Mouse (Mus musculus) skeletal muscle tissue, adult 2 months (tissue): ENCODE results near the gene Nlrp2.

Source experiments
- DNase-seq: peaks from one replicate; pipeline ENCODE4 v3.0.0-alpha.2; 2012; ENCODE audit warnings: low read depth, low spot score

Nlrp2 gene

DNA sequence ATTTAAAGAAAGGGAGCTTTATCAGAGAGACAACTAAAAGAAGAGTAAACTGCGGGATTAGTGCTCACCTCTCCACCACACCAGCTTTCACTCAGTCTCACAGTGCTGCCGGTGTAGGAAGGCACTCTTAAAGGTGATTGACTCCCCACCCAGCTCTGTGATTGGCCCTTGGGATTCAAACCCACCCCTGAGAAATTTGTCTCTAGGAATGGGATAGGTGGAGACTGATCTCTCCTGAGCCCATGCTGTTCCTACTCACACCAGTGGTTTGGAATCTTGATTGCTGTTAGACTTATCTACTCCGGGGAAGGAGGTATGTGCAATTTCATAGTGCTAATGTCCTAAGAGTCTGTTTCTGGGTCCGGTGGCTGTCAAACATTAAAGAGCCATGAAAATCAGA is at the start of gene Nlrp2:
TSS of gene Nlrp2 (minus strand) at position 101 of the 400 bp plus-strand sequence.
- DNase-seq = no peak

DNA sequence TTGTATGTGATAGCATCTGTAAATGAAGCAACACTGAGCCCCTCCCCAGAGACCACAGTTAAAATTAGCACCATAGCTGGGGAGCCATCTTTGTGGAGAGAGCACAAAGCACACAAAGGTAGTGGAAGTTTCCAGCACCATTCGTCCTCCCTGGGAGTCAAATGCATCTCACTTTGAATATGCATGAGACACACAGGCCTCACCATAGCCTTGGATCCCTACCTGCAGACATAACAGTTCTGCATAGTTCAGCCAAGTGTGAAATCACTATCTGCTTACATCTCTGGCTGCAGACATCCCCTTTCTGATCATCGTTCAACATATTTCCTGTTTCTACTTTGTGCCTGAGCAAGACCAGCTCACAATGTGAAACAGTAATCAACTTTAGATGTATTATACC is 15.9 kb upstream of the Nlrp2 start:
- no peak for DNase-seq

DNA sequence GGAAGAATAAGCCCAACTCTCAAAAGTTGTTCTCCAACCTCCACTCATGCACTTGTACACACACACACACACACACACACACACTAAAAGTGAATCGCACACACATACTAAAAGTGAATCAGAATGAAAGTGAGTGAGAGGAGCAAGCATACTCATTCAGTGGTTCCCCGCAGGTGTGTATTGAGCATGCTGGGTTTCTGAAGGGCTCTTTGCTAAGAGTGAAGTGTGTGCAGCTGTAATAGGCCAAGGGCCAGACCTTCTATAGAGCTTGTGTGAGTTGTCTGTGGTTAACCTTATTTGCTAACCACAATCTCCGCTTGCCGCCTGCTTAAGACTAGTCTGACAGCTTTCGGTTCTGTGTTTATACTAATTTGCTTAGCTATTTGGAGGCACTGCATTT is 12.8 kb upstream of the Nlrp2 start:
- DNase-seq = no peak

DNA sequence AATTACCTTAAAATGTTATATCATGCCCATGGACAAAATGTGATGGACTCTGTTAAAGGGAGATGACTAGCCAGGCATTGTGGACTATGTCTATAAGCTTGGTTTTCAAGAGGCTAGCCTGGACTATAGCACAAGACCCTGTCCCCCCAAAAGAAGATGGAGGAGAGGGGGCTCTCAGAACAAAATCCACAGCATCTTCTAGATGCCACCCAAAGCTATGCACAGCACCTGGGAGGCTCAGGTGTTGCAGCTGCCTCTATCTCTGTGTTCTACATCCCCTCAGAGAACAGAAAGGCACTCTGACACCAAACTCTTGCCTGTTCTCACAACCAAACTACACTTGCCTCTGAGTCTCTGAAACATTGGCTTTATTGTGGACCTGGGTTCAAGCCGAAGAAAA is 598 bp downstream of the Nlrp2 start, which contains the start of gene Gm5065:
TSS of gene Gm5065 (plus strand) at position 301 of the 400 bp plus-strand sequence.
- no peak for DNase-seq

DNA sequence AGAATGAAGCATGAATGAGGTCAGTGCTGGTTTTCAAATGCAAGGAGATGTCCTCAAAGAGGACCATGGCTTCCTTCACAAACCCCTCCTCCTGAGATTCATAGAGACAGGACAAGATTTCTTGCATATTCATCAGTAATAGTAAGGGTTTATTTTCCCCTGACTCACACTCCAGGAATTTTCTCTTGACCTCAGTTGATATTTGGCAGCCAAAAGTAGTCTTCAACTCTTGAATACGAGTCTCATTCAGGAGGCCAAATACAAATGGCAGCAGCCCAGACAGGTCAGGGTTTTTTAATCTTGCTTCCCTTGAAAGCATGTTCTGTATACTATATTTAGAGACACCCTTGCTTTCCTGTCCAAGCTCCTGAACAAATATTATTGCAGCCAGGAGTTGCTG is 23.3 kb downstream of the Nlrp2 start:
- no peak for DNase-seq

DNA sequence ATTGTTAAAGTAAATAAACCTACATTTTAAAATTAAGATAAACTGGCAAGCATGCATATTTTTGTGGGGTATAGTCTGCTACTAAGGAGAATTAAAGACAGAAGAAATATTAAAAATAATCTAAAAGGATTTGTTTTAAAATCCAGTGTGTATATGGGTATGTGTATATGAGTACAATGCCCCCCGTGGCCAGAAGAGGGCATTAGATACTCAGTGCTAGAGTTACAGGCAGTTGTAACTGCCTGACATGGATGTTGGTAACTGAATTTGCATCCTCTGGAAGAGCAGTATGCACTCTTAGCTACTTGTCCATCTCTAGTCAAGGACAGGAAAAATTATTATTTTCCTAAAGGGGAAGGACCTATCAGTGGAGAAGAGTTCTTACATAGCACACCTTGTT is 62.6 kb downstream of the Nlrp2 start:
- DNase-seq = no peak

DNA sequence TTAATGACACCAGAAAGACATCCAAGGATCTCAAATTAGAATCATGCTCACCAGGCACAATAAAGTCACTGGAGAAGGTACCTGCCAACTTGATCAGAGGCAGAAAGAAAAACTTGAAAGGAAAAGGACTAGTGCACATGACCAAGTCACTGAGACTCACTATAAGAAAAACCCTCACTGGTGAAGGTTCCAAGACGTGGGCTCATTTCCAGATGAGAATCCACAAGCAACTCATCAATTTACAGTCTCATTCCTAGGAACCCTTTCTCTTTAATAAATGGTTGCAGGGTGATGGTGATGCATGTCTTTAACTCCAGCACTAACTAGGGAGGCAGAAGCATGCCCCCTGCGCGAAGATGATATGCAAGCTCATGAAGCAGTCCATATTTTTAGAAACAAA is 87.8 kb downstream of the Nlrp2 start:
- DNase-seq = no peak
